Mouse (Mus musculus) limb, embryonic 11.5 days (tissue): ENCODE data around the gene Mast1. TPM values are rescaled to one million over a fixed set of nuclear protein-coding genes. Genes with fewer than 3 reads are reported as not detected.

Experiments
- ATAC-seq: fragments of 200-750 bp; cut with Nextera tagmentation; 2 replicates; pipeline ENCODE4 v1.8.0; 2017; ENCODE audit warnings: low read depth; ENCODE audit not compliant: insufficient number of reproducible peaks, low FRiP score, low TSS enrichment
- DNase-seq: peaks from one replicate; pipeline ENCODE4 v3.0.0-alpha.2; 2015; ENCODE audit warnings: low spot score
- H3K27ac ChIP-seq: fragments of 300-500 bp; sonication (generic); replicated peaks from 2 replicates; pipeline ENCODE4 v1.5.1; 2014; ENCODE audit warnings: low read depth, mild to moderate bottlenecking, low read length
- H3K27me3 ChIP-seq: fragments of 300-500 bp; sonication (generic); 2 replicates; pipeline ENCODE4 v1.6.1; 2014; ENCODE audit warnings: mild to moderate bottlenecking, low read length, mixed read lengths; ENCODE audit not compliant: control insufficient read depth, insufficient read depth
- H3K36me3 ChIP-seq: fragments of 300-500 bp; sonication (generic); 2 replicates; pipeline ENCODE4 v1.6.1; 2014; ENCODE audit warnings: mild to moderate bottlenecking, low read length, moderate library complexity, mixed read lengths; ENCODE audit not compliant: control insufficient read depth, insufficient read depth
- H3K4me1 ChIP-seq: fragments of 300-500 bp; sonication (generic); 2 replicates; pipeline ENCODE4 v1.6.1; 2014; ENCODE audit warnings: low read length, mixed read lengths; ENCODE audit not compliant: control insufficient read depth, insufficient read depth
- H3K4me2 ChIP-seq: fragments of 300-500 bp; sonication (generic); 2 replicates; pipeline ENCODE4 v1.6.1; 2014; ENCODE audit warnings: low read depth, mild to moderate bottlenecking, moderate library complexity; ENCODE audit not compliant: severe bottlenecking
- H3K4me3 ChIP-seq: fragments of 300-500 bp; sonication (generic); 2 replicates; pipeline ENCODE4 v1.5.1; 2014; ENCODE audit warnings: low read depth, low read length
- H3K9ac ChIP-seq: fragments of 300-500 bp; sonication (generic); 2 replicates; pipeline ENCODE4 v1.6.1; 2014; ENCODE audit warnings: mild to moderate bottlenecking, low read length
- H3K9me3 ChIP-seq: fragments of 300-500 bp; sonication (generic); 2 replicates; pipeline ENCODE4 v1.6.1; 2016; ENCODE audit warnings: low read length; ENCODE audit not compliant: control insufficient read depth
- WGBS: fragments of 180-500 bp; shearing (Covaris S2); extraction: QIAGEN DNeasy Blood & Tissue Kit; methylation state at CpG from one replicate; pipeline ENCODE4 v1.1.7; 2014; 5-methylcytosine and 5-hydroxymethylcytosine counted together
- microRNA-seq: library from miRNA; unstranded; fragments of <30 nt; microRNA quantifications from one replicate; pipeline ENCODE4, GENCODE M21; 2016
- polyA plus RNA-seq: library from polyadenylated mRNA; unstranded; fragments of >200 nt; fragmentation: Nextera tagmentation; extraction: Ambion mirVana; gene quantifications from 2 replicates; pipeline ENCODE4 v1.2.1, GENCODE M21; 2014

The Mast1 gene
- polyA plus RNA-seq, 1 experiment from 2014 or later: 0.17 TPM

GRCm38 (mm10) chr8:84871376-84872308 is 65.5 kb downstream of the Mast1 start, which contains the start of gene Syce2:
Gene Syce2 (plus strand): TSS chr8:84872111.
- peaks cover 14% of the 10 kb centered on the region; the same call in 1 of the 2 replicates for H3K36me3 ChIP-seq
- peak within 1 kb of the TSS; percentile 69 for H3K9ac ChIP-seq
- ATAC-seq: peak; percentile 38; the same call in 1 of the 2 replicates
- 16% methylated on average over 39 of the region's 46 CpGs for WGBS
- H3K27me3 ChIP-seq: no peaks in the 10 kb centered on the region
- H3K4me3 ChIP-seq: peak within 1 kb of the TSS; percentile 39
- peak; percentile 83 for DNase-seq
- peak within 1 kb of the TSS; percentile 47; the same call in 1 of the 2 replicates for H3K27ac ChIP-seq
- H3K9me3 ChIP-seq: no peaks in the 10 kb centered on the region
- H3K4me2 ChIP-seq: peak within 1 kb of the TSS; percentile 91
- H3K4me1 ChIP-seq: peaks cover 15% of the 10 kb centered on the region; the same call in 1 of the 2 replicates

Small RNA genes within 50 kb of the gene (microRNA-seq; reads per million reads assigned to microRNA genes)
- gene Gm24197: not detected
- 7.3 reads per million, percentile 17 among the genes with 10 or more reads in this experiment for gene Mir7069

Other genes with a start within 250 kb of the Mast1 start
- gene Nacc1, start 249.5 kb downstream of the Mast1 start, polyA plus RNA-seq: 26.4 and 26.7 TPM in 2 replicates
- gene Lyl1, start 235.9 kb downstream of the Mast1 start, polyA plus RNA-seq: 3.9 and 4.8 TPM in 2 replicates
- gene G430095P16Rik, start 214.4 kb downstream of the Mast1 start, polyA plus RNA-seq: 7.7 and 8.6 TPM in 2 replicates
- gene Nfix, start 137.0 kb downstream of the Mast1 start, polyA plus RNA-seq: 4.6 TPM in 2 replicates
- 3.6 and 3.9 TPM in 2 replicates for gene Dand5, start 114.5 kb downstream of the Mast1 start, polyA plus RNA-seq
- 45.0 and 46.7 TPM in 2 replicates for gene Gadd45gip1, start 105.8 kb downstream of the Mast1 start, polyA plus RNA-seq
- gene Rad23a, start 96.7 kb downstream of the Mast1 start, polyA plus RNA-seq: 93.1 and 93.4 TPM in 2 replicates
- gene Calr, start 90.4 kb downstream of the Mast1 start, polyA plus RNA-seq: 854 and 918 TPM in 2 replicates
- 99.9 and 105 TPM in 2 replicates for gene Farsa, start 80.4 kb downstream of the Mast1 start, polyA plus RNA-seq
- 86.5 and 89.0 TPM in 2 replicates for gene Syce2, start 65.2 kb downstream of the Mast1 start, polyA plus RNA-seq
- 42.1 and 43.3 TPM in 2 replicates for gene Gcdh, start 43.4 kb downstream of the Mast1 start, polyA plus RNA-seq
- 9.1 and 11.0 TPM in 2 replicates for gene Klf1, start 35.4 kb downstream of the Mast1 start, polyA plus RNA-seq
- 8.2 and 8.6 TPM in 2 replicates for gene Dnase2a, start 28.8 kb downstream of the Mast1 start, polyA plus RNA-seq
- 0.16 TPM in 1 of 2 replicates, not detected in the other for gene Rtbdn, start 9.6 kb upstream of the Mast1 start, polyA plus RNA-seq
- gene Gm49661, start 32.1 kb upstream of the Mast1 start, polyA plus RNA-seq: not detected in 2 replicates
- gene Prdx2, start 32.2 kb upstream of the Mast1 start, polyA plus RNA-seq: 1,235 and 1,326 TPM in 2 replicates
- gene Rnaseh2a, start 32.4 kb upstream of the Mast1 start, polyA plus RNA-seq: 127 and 133 TPM in 2 replicates
- gene Junb, start 41.4 kb upstream of the Mast1 start, polyA plus RNA-seq: 7.2 and 7.7 TPM in 2 replicates
- gene Hook2, start 53.2 kb upstream of the Mast1 start, polyA plus RNA-seq: 14.5 and 15.2 TPM in 2 replicates
- gene Best2, start 77.2 kb upstream of the Mast1 start, polyA plus RNA-seq: not detected in 2 replicates
- gene Asna1, start 87.9 kb upstream of the Mast1 start, polyA plus RNA-seq: 119 and 131 TPM in 2 replicates
- 194 and 197 TPM in 2 replicates for gene Trir, start 89.5 kb upstream of the Mast1 start, polyA plus RNA-seq
- gene Tnpo2, start 99.6 kb upstream of the Mast1 start, polyA plus RNA-seq: 12.7 and 16.3 TPM in 2 replicates
- gene Fbxw9, start 122.7 kb upstream of the Mast1 start, polyA plus RNA-seq: 21.0 and 21.2 TPM in 2 replicates
- gene Gm5741, start 130.6 kb upstream of the Mast1 start, polyA plus RNA-seq: 0.75 TPM in 1 of 2 replicates, not detected in the other
- 69.4 and 73.8 TPM in 2 replicates for gene Dhps, start 134.4 kb upstream of the Mast1 start, polyA plus RNA-seq
- 112 and 115 TPM in 2 replicates for gene Wdr83os, start 143.4 kb upstream of the Mast1 start, polyA plus RNA-seq
- gene Wdr83, start 143.9 kb upstream of the Mast1 start, polyA plus RNA-seq: 54.9 and 57.7 TPM in 2 replicates
- gene Man2b1, start 145.9 kb upstream of the Mast1 start, polyA plus RNA-seq: 22.1 and 23.4 TPM in 2 replicates
- gene Zfp791, start 185.7 kb upstream of the Mast1 start, polyA plus RNA-seq: 2.1 and 2.3 TPM in 2 replicates
- gene Cks1brt, start 214.6 kb upstream of the Mast1 start, polyA plus RNA-seq: not detected in 2 replicates